Mouse (Mus musculus): Measurements from ENCODE around the gene Nags.
"Not testable (repeated sequence)": the region's sequence is repeated elsewhere in the genome, so short reads cannot be mapped to it uniquely, and the experiment has no call there.

Nags gene

DNA sequence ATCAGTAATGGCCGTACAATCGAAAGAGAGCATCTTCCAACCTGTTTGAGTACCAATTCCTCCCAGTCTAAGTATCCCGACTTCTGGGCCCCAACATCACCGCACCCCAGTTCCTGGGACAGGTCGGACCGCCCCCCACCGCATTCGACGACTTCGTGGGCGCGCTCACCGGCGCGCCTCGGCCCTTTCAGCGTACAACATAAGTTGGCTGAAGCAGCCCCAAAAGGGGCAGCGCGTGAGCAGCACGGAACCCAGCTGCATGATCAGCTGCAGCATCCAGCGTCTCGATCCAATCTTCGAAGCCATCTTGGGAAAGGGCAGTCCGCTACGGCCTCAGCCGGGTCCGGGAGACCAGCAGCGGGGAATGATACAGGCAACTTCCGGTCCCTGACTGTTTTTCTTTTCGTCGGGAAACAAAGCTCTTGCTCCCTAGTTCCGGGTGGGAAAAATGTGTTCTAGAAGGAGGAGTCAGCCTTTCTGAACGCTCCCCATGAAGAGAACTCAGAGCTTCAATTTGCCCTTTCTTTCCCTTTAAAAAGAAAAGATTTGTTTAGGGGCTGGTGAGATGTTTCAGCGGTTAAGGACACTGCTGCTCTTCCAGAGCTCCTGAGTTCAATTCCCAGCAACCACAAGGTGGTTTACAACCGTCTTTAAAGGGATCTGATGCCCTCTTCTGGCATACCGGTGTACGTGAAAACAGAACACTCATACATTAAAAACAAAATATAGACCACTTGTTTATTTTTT is 10.9 kb downstream of the Nags start, which contains the start of gene Tmem101:
Gene Tmem101 (minus strand): TSS at position 366 of the 747 bp plus-strand sequence.
- peak; percentile 85 for DNase-seq (ENCODE audit: extremely low read depth, insufficient read length, low spot score)

DNA sequence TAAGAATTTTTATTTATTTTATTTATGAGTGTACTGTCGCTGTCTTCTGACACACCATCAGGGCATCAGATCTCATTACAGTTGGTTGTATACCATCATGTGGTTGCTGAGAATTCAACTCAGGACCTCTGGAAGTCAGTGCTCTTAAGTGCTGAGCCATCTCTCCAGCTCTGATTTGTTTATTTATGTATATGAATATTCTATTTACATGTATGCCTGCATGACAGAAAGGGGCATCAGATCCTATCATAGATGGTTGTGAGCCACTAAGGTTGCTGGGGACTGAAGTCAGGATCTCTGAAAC is 11.4 kb downstream of the Nags start:
- DNase-seq (ENCODE audit: extremely low read depth, insufficient read length, low spot score): no peak

- not testable (repeated sequence) for DNase-seq (ENCODE audit: extremely low read depth, insufficient read length, low spot score)
These were observed 12.7 kb downstream of the Nags start for GRCm38 (mm10) chr11:102158024-102158423.

- no peak for DNase-seq (ENCODE audit: extremely low read depth, insufficient read length, low spot score)
These were observed 14.5 kb downstream of the Nags start for GRCm38 (mm10) chr11:102159781-102160180.

- no peak for DNase-seq (ENCODE audit: extremely low read depth, insufficient read length, low spot score)
These were observed 20.8 kb downstream of the Nags start for GRCm38 (mm10) chr11:102165971-102166722.

DNA sequence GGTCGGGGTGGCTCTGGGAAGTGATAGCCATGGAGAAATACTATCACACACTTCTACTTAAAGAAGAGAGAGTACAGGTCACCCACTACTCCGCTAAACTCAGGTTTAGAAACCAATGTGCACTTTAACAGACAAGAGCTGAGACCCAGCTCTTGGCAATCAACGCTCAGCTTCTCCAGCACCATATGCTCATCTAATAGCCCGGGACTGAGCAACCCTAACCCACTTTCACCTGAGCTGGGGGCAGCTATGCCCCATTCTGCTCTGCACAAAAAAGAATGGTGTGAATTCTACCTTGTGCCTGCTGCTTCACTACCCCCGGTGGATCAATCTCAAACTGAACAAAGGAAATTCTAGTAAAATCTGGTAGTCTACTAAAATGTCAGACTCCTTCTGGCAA is 22.2 kb downstream of the Nags start:
- DNase-seq (ENCODE audit: extremely low read depth, insufficient read length, low spot score): no peak

- DNase-seq (ENCODE audit: extremely low read depth, insufficient read length, low spot score): no peak
These were observed 23.4 kb downstream of the Nags start for GRCm38 (mm10) chr11:102168689-102169088.

GRCm38 (mm10) chr11:102179836-102180235 is 34.5 kb downstream of the Nags start:
- no peak for DNase-seq (ENCODE audit: extremely low read depth, insufficient read length, low spot score)

- DNase-seq (ENCODE audit: extremely low read depth, insufficient read length, low spot score): no peak
These were observed 38.9 kb downstream of the Nags start for GRCm38 (mm10) chr11:102184253-102184645.

DNA sequence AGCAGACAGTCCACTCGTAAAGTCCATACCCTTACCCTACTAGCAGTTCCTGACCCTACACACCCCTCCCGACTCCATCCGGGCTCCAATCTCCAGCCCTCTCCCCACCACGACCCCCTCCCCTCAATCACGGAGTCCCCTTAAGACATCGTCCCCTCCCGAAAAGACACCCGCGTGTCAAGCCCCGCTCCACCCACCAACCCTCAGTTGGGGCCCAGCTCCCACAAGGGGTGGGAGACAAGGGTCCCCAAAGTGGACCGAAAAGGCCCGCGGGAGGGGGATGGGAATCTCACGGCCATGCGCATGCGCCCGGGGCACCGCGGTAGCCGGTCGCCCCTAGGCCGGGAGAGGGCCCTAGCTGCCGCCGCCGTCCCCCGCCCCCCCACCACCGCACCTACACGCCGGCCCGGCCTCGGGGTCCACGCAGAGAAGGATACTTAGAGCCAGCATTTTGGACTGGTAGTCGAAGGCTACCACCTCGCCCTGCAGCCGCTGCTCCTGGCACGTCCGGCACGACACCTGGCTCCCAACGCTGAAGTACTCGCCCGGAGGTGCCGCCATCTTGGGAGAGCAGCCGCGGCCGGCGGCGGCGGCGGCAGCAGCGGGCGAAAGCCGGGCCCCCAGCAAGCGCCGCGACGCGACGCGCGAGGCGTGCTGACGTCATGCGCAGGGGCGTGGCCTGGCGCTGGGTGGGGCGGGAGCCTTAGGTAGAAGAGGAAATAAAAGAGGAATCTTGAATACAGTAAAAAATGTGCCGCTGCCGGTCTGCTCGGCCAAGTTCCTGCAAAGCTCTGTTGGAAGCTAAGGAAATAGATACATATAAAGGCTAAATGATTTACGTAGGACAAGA is 39.6 kb downstream of the Nags start, which contains the start of gene Lsm12:
Gene Lsm12 (minus strand): TSS at position 651 of the 850 bp plus-strand sequence.
- peak; percentile 97 for DNase-seq (ENCODE audit: extremely low read depth, insufficient read length, low spot score)

DNA sequence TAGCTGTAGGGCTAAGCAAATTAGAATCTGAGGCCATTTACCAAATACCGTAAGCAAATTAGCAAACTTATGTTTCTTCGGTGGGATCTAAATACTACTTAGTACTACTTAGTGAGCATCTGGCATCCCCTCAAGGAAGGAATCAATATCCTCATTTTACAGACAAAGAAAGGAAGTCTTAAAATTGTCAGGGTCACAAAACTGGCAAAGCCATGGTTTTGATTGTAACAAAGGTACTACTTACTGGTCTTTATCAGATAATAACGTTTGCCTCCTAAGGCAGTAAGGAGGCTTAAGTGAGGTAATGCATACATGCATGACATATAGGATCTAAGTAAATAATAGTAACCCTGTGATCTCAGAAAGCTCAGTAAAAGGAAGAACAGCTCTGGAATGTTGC is 40.4 kb downstream of the Nags start:
- no peak for DNase-seq (ENCODE audit: extremely low read depth, insufficient read length, low spot score)

DNA sequence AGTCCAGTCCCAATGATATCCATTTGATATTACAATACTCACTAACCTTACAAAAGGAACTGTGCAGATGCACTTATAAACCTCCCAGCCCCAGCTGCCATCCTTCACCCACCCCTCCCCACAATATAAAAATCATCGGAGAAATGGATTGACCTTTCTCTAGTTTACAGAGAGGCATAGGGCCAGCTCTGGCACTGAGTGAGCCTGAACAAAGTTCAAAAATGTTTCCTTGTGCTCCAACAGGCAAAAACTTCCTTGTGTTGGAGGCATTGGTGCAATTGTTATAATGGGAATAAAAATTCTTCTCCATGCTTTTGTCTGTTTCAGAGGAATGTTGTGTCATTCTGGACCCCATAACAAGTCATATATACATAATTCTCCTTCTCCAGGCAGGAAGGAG is 40.9 kb downstream of the Nags start:
- no peak for DNase-seq (ENCODE audit: extremely low read depth, insufficient read length, low spot score)

- no peak for DNase-seq (ENCODE audit: extremely low read depth, insufficient read length, low spot score)
These were observed 43.7 kb downstream of the Nags start for GRCm38 (mm10) chr11:102188980-102189379.

- peak; percentile 76 for DNase-seq (ENCODE audit: extremely low read depth, insufficient read length, low spot score)
These were observed 44.4 kb downstream of the Nags start, which contains the start of gene G6pc3 for GRCm38 (mm10) chr11:102189461-102190436. TSS of gene G6pc3 (plus strand) at chr11:102189620.

DNA sequence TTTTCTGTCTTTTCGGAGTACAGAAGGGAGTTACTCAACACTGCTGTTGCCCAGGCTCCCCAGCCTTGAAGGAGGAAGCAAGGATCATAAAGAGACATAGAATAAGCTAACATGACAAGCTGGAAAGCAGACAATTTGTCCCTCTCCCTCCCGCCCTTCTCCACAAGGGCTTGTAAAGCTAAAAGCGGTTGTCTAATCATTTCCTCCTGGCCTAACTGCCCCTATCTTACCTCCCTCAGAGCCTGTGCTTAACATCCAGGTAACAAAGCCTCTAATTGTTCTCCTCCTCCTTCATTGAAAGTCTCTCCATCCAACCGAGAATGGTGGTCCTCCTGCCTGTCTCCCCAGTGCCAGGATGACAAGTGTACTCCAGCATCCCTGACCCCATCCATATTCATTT is 45.5 kb downstream of the Nags start:
- no peak for DNase-seq (ENCODE audit: extremely low read depth, insufficient read length, low spot score)

DNA sequence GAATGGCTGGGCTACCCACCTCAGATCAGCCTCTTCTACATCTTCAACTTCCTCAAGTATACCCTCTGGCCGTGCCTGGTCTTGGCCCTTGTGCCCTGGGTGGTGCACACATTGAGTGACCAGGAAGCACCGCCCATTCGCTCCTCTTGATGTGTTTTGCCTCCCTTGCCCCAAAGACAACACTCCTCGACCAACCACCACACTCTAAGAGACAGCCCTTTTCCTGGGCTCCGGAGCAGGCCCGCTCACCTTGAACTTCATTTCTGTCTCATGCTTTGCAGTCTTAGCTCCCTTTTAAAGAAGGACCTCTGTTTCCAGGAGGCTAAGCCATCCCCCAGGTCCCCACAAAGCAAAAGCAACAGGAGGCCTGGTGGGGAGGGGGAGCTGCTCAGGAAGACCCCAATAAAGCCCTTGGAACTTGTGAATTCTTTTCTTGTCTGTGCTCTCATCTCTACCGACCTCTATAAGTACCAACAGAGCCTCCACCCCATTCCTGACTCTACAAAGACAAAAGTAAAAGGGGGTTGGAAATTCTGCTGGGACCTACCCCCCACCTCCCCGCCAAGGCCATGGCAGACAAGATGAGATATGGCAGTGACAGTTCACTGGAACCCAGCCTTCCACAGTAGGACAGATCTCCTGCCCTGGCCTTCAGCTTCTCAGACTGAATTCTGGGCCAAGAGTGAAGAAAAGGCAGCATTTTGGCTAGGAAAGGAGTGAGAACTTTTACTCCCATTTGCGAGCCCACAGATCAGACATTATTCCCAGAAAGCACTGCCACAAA is 48.5 kb downstream of the Nags start:
- DNase-seq (ENCODE audit: extremely low read depth, insufficient read length, low spot score): no peak

DNA sequence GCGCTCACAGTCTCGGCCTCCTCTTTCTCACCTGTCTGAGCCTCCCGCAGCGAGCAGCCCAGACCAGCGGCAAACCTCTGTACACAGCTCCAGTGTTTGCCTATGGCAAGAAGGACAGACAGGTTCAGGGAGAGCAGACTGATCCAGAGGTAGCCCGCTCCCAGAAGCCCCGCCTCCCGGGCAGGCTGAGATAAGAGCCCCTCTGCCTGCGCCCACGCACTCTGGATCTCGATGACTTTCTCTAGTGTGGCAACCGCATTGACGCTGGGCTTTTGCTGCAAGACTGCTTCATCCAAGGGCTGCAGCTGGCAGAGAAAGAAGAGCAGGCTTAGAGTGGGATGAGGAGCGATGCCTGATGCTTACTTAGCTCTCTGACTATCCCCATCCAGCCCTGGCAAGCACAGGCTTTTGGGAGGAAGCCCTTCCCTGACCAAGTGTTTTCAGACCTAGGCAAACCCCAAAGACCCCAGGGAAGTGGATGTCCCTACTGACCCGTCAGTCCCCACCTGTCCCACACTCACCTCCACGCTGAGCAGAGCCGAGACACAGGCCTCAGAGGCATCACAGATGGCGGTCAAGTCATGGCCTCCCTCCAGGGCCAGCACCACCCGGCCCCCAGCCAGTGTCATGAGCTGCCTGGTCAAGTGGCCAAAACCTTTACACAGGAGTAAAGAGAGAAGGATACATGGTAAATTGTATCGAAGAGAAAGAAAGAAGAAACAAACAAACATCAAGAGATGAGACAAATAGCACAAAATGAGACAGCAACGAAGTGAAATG is 50.9 kb downstream of the Nags start:
- DNase-seq (ENCODE audit: extremely low read depth, insufficient read length, low spot score): no peak

- no peak for DNase-seq (ENCODE audit: extremely low read depth, insufficient read length, low spot score)
These were observed 52.9 kb downstream of the Nags start for GRCm38 (mm10) chr11:102198245-102198644.

Data from 3134 (cell line).